Mouse (Mus musculus) ES-E14 (cell line): ENCODE measurements around the gene Prpf31. TPM values are rescaled to one million over a fixed set of nuclear protein-coding genes. Genes with fewer than 3 reads are reported as not detected.

ENCODE experiments used
- DNase-seq: peaks from one replicate; pipeline ENCODE4 v3.0.0-alpha.2; 2013; ENCODE audit warnings: low read depth, low spot score
- H3K27ac ChIP-seq: 2 replicates; pipeline ENCODE4 v1.5.1; 2012; ENCODE audit warnings: low read depth, mild to moderate bottlenecking, low read length, moderate library complexity, mixed read lengths; ENCODE audit not compliant: poor library complexity, insufficient read depth, severe bottlenecking
- H3K36me3 ChIP-seq: 2 replicates; pipeline ENCODE4 v1.6.1; 2012; ENCODE audit warnings: mild to moderate bottlenecking, low read length, moderate library complexity, mixed read lengths; ENCODE audit not compliant: control insufficient read depth, poor library complexity, insufficient read depth, severe bottlenecking
- H3K4me1 ChIP-seq, 2 experiments: fragments of 150-350 bp in 1 of 2; sonication (generic) in 1 of 2; 2 replicates each; pipeline ENCODE4 v1.6.1; 2012; ENCODE audit warnings: low read length in 2 of 2, mild to moderate bottlenecking in 1 of 2, mixed read lengths in 1 of 2; ENCODE audit not compliant: control insufficient read depth in 2 of 2, insufficient read depth in 2 of 2, poor library complexity in 1 of 2
- H3K4me3 ChIP-seq, 2 experiments: fragments of 150-350 bp in 1 of 2; sonication (generic) in 1 of 2; 2 replicates each; pipeline ENCODE4 v1.5.1; 2012; ENCODE audit warnings: low read length in 2 of 2, low read depth in 1 of 2, mild to moderate bottlenecking in 1 of 2, mixed read lengths in 1 of 2; ENCODE audit not compliant: insufficient read depth in 1 of 2, poor library complexity in 1 of 2, severe bottlenecking in 1 of 2
- H3K9ac ChIP-seq: 2 replicates; pipeline ENCODE4 v1.6.1; 2012; ENCODE audit warnings: low read depth, mild to moderate bottlenecking, low read length, mixed read lengths; ENCODE audit not compliant: poor library complexity, insufficient read depth, severe bottlenecking
- H3K9me3 ChIP-seq: fragments of 150-350 bp; sonication (generic); 2 replicates; pipeline ENCODE4 v1.6.1; 2012; ENCODE audit warnings: low read depth, mild to moderate bottlenecking, low read length; ENCODE audit not compliant: control insufficient read depth, insufficient read depth
- CHD2 ChIP-seq: IDR thresholded peaks from 2 replicates; pipeline ENCODE4 v1.6.1; 2014; ENCODE audit warnings: mild to moderate bottlenecking, low read depth, low read length, inconsistent platforms
- HCFC1 ChIP-seq: IDR thresholded peaks from 2 replicates; pipeline ENCODE4 v1.6.1; 2012; ENCODE audit warnings: low read length, inconsistent platforms, borderline replicate concordance; ENCODE audit not compliant: insufficient read depth
- MAFK ChIP-seq: IDR thresholded peaks from 2 replicates; pipeline ENCODE4 v1.6.1; 2014; ENCODE audit warnings: mild to moderate bottlenecking, low read depth, low read length, inconsistent platforms; ENCODE audit not compliant: insufficient read depth
- ZC3H11A ChIP-seq: IDR thresholded peaks from 2 replicates; pipeline ENCODE4 v1.6.1; 2012; ENCODE audit warnings: low read depth, mild to moderate bottlenecking, inconsistent platforms, low read length, borderline replicate concordance
- ZNF384 ChIP-seq: IDR thresholded peaks from 2 replicates; pipeline ENCODE4 v1.6.1; 2012; ENCODE audit warnings: low read depth, low read length, inconsistent platforms
- in situ Hi-C, 2 experiments: fragments of 600-800 bp; cut with MboI; formaldehyde crosslinking; loops; one replicate each; pipeline ENCODE4 v1.15.1; 2025; ENCODE audit warnings: low sequenced_read_pairs in 2 of 2, inconsistent platforms in 1 of 2; ENCODE audit not compliant: unreplicated experiment in 2 of 2
- total RNA-seq: library from RNA; depleted of rRNA; stranded (reverse); fragments of 300-350 nt; gene quantifications from 2 replicates; pipeline ENCODE4 v1.2.3, GENCODE M21; 2012

The Prpf31 gene
- total RNA-seq, 1 experiment, result 137 TPM

- Histone ChIP-seq H3K9me3 (no peaks in the 10 kb centered on the region), H3K4me1 (peaks cover 9 to 11% of the 10 kb centered on the region in 2 experiments), H3K4me3 (no peak overlapping the region), H3K36me3 (no peaks in the 10 kb centered on the region), H3K27ac (peak overlapping the region; percentile 91; the same call in 1 of the 2 replicates), H3K9ac (no peak overlapping the region)
- TF ChIP-seq ZNF384, result no peak
- TF ChIP-seq CHD2, result no peak
- no peak for TF ChIP-seq ZC3H11A
- no peak for TF ChIP-seq MAFK
- TF ChIP-seq HCFC1, result no peak
- in situ Hi-C loops, result no loop called here
- DNase-seq, result no peak
Measured at GRCm38 (mm10) chr7:3587292-3587691, 42.5 kb upstream of the Prpf31 start.

DNA sequence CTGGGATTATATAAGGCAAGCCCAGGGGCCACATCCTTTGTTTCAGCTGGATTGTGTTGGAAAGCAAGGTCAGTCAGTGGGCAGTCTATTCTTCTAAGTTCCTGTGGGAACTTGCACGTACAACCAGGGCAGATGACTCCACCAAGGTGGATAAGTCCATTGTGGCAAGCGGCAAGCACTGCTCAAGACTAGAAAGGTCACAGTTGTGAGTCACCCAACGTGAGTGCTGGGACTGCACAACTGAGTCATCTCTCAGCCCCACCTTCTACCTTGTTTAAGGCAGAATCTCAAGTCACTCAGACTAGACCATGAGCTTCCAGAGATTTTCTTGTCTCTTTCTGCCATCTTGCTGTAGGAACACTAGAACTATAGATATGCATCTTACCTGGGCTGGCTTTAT, 39.2 kb upstream of the Prpf31 start:
- Histone ChIP-seq H3K4me1 (peaks cover 6 to 9% of the 10 kb centered on the region in 2 experiments), H3K9me3 (no peaks in the 10 kb centered on the region), H3K9ac (no peak overlapping the region), H3K36me3 (no peaks in the 10 kb centered on the region), H3K4me3 (no peak overlapping the region), H3K27ac (no peak overlapping the region)
- no peak for TF ChIP-seq MAFK
- no peak for TF ChIP-seq CHD2
- TF ChIP-seq ZC3H11A, result no peak
- TF ChIP-seq ZNF384, result no peak
- no peak for TF ChIP-seq HCFC1
- in situ Hi-C loops, result no loop called here
- DNase-seq, result no peak

DNA sequence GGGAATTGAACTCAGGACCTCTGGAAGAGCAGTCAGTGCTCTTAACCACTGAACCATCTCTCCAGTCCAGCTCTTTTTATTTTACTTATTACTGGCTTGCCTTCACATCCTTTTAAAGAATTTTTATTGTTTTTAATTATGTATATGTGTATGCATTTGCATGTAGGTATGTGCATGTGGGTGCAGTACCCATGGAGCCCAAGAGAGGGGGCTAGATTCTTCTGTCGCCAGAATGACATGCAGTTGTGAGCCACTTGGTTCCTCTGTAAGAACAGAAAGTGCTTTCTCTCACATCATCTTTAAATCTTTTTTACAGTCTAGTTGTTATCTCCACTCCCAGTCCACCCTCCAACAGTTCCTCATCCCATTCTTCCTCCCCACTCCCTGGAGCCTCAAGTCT, 38.3 kb upstream of the Prpf31 start:
- Histone ChIP-seq H3K4me3 (no peak overlapping the region), H3K27ac (no peak overlapping the region), H3K36me3 (no peaks in the 10 kb centered on the region), H3K9me3 (no peaks in the 10 kb centered on the region), H3K4me1 (peaks cover 5 to 9% of the 10 kb centered on the region in 2 experiments), H3K9ac (no peak overlapping the region)
- in situ Hi-C loops, result no loop called here
- no peak for DNase-seq
- no peak for TF ChIP-seq ZC3H11A
- no peak for TF ChIP-seq CHD2
- TF ChIP-seq MAFK, result no peak
- TF ChIP-seq HCFC1, result no peak
- no peak for TF ChIP-seq ZNF384

DNA sequence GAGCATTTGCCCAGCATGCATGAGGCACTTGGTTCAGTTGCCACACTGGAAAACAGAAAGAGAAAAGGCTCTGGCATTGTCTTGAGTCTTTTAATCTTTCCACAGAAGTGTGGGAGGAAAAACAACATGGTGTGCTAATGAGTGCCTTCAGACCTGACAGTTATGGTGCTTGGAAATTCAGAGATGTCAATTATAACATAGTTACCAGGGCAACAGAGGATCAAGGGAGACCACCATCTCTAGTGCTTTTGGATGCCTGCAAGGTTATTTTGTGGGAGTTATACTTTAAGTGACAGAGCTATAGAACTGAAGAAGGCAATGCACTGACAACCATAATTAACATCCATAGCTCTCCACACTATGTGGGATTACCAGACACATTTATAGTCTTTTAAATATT, 35.9 kb upstream of the Prpf31 start:
- H3K9me3 ChIP-seq, result no peaks in the 10 kb centered on the region
- H3K9ac ChIP-seq, result no peak overlapping the region
- H3K27ac ChIP-seq, result no peak overlapping the region
- H3K4me3 ChIP-seq, result no peak overlapping the region
- no peak for DNase-seq
- no peaks in the 10 kb centered on the region for H3K36me3 ChIP-seq
- in situ Hi-C loops, result no loop called here
- TF ChIP-seq HCFC1 (no peak), ZC3H11A (no peak), ZNF384 (no peak), CHD2 (no peak), MAFK (no peak)
- H3K4me1 ChIP-seq, result no peaks in the 10 kb centered on the region

GRCm38 (mm10) chr7:3594686-3595085, 35.1 kb upstream of the Prpf31 start:
- Histone ChIP-seq H3K27ac (peak overlapping the region; percentile 54; the same call in 1 of the 2 replicates), H3K9me3 (no peaks in the 10 kb centered on the region), H3K9ac (peak overlapping the region; percentile 73), H3K4me1 (no peaks in the 10 kb centered on the region), H3K4me3 (peak overlapping the region; percentile 63 to 66), H3K36me3 (no peaks in the 10 kb centered on the region)
- no peak for TF ChIP-seq MAFK
- TF ChIP-seq ZNF384, result no peak
- no peak for TF ChIP-seq ZC3H11A
- TF ChIP-seq HCFC1, result no peak
- no peak for TF ChIP-seq CHD2
- in situ Hi-C loops, result no loop called here
- no peak for DNase-seq
